ENCODE assay signal across 25 mouse cellular contexts in genomic region chr1:151907014-151907413, GRCm38 (mm10).
DNase-seq lines count a peak whose midpoint lies in the region; ATAC-seq and TF ChIP-seq lines count a peak whose summit lies in the region.
"Had no signal": no experiment of that assay in that cellular context is flagged by ENCODE, and none has a peak within 500 bp of the region (broad histone marks: within the 10 kb centered on the region; RNA-seq: fewer than 3 reads in every experiment).

No protein-coding gene starts in this region.

- 58% methylated on average over 4 of the region's 4 CpGs for WGBS in limb, embryonic 14.5 days
- 86% methylated on average over 4 of the region's 4 CpGs for WGBS in limb, embryonic 10.5 days

- TF ChIP-seq POLR2A in limb, embryonic 14.5 days (IDR thresholded peaks at IDR 0.05; ENCODE audit: borderline replicate concordance, extremely low read depth, insufficient read depth, insufficient read length): no peak

- H3K4me3 ChIP-seq in limb, embryonic 14.5 days (replicated peaks; ENCODE audit: low read length): no peak overlapping the region
- H3K4me3 ChIP-seq in limb, embryonic 10.5 days: no peak overlapping the region
- H3K4me3 ChIP-seq: heart, adult 2 months; hindbrain, embryonic 13.5 days; midbrain, embryonic 10.5 days had no signal

- no peaks in the 10 kb centered on the region; the same call in 1 of the 2 replicates for H3K4me1 ChIP-seq in limb, embryonic 14.5 days (ENCODE audit: control insufficient read depth, insufficient read depth, low read length)
- H3K4me1 ChIP-seq in limb, embryonic 10.5 days: no peaks in the 10 kb centered on the region
- H3K4me1 ChIP-seq: midbrain, embryonic 10.5 days had no signal

- no peak overlapping the region for H3K4me2 ChIP-seq in limb, embryonic 14.5 days (replicated peaks; ENCODE audit: low read depth, low read length, severe bottlenecking)
- H3K4me2 ChIP-seq: hindbrain, embryonic 13.5 days had no signal

- no peak for DNase-seq in frontal cortex, postnatal 14 days (ENCODE audit: low spot score in 2 of 2)
- DNase-seq in limb, embryonic 14.5 days (ENCODE audit: low spot score): no peak
- DNase-seq in limb, embryonic 10.5 days (ENCODE audit: low spot score): no peak
- peak; percentile 36 for DNase-seq in MN1 (ENCODE audit: low spot score)
- DNase-seq in fibroblast of lung, adult 2 months (ENCODE audit: low read depth): peak; percentile 47
- no peak for DNase-seq in layer of hippocampus, adult 8-10 months (ENCODE audit: low spot score in 2 of 2)
- no peak for DNase-seq in gastrocnemius, postnatal 4 days (ENCODE audit: low spot score in 2 of 2)
- DNase-seq: adrenal gland, postnatal 25 days; B cell, adult 2 months; cerebellum, adult 9-10 months; gastrocnemius, postnatal 25 days; heart, adult 2 months; heart, postnatal 14 days; kidney, adult 9 months; kidney, postnatal 25 days; lung, postnatal 10 days; right cerebral cortex, postnatal 4 days; thymus, postnatal 4 days had no signal

- no peaks in the 10 kb centered on the region for H3K9me3 ChIP-seq in limb, embryonic 14.5 days (ENCODE audit: control insufficient read depth, low read length)
- no peaks in the 10 kb centered on the region for H3K9me3 ChIP-seq in limb, embryonic 10.5 days (replicated peaks)
- H3K9me3 ChIP-seq: hindbrain, embryonic 13.5 days; midbrain, embryonic 10.5 days had no signal

- H3K27ac ChIP-seq in limb, embryonic 14.5 days (replicated peaks; ENCODE audit: low read depth, low read length): no peak overlapping the region
- no peak overlapping the region for H3K27ac ChIP-seq in limb, embryonic 10.5 days
- H3K27ac ChIP-seq: heart, adult 2 months; hindbrain, embryonic 13.5 days; midbrain, embryonic 10.5 days had no signal

- H3K27me3 ChIP-seq in limb, embryonic 14.5 days (ENCODE audit: control insufficient read depth, insufficient read depth, low read length): no peaks in the 10 kb centered on the region
- H3K27me3 ChIP-seq in limb, embryonic 10.5 days (ENCODE audit: low read depth, poor library complexity, severe bottlenecking): no peaks in the 10 kb centered on the region
- H3K27me3 ChIP-seq: CH12.LX; hindbrain, embryonic 13.5 days had no signal

- H3K36me3 ChIP-seq in limb, embryonic 14.5 days (ENCODE audit: control insufficient read depth, insufficient read depth, low read length): no peaks in the 10 kb centered on the region
- H3K36me3 ChIP-seq in limb, embryonic 10.5 days: no peaks in the 10 kb centered on the region
- H3K36me3 ChIP-seq: G1E had no signal

- ATAC-seq in frontal cortex, adult (ENCODE audit: low TSS enrichment): peak; percentile 55; the same call in 1 of the 2 replicates
- 0 out of 2 replicates have a peak, but pooled peaks have one; percentile 23 for ATAC-seq in limb, embryonic 14.5 days (ENCODE audit: low FRiP score, low read depth)
- ATAC-seq: forebrain, embryonic 16.5 days; inflammation-experienced regulatory T-cells, adult 6 months had no signal

- H3K9ac ChIP-seq in limb, embryonic 14.5 days (ENCODE audit: low read depth, low read length, severe bottlenecking): no peak overlapping the region
- H3K9ac ChIP-seq: hindbrain, embryonic 13.5 days had no signal

Comparison
In these comparisons a context has a peak if more than half of its experiments do, and no peak if none do; other contexts are left out.
1. DNase-seq: peak in MN1 (single experiment) and fibroblast of lung, adult 2 months (single experiment); none in frontal cortex, postnatal 14 days (0 of 2), limb, embryonic 14.5 days (single experiment), limb, embryonic 10.5 days (single experiment), layer of hippocampus, adult 8-10 months (0 of 2) and gastrocnemius, postnatal 4 days (0 of 2).